Mouse (Mus musculus) left cerebral cortex, postnatal 25 days (tissue): ENCODE measurements around the gene Hoxd10. TPM values are rescaled to one million over a fixed set of nuclear protein-coding genes. Genes with fewer than 3 reads are reported as not detected.

Experiments
- DNase-seq, 2 experiments: peaks; one replicate each; pipeline ENCODE4 v3.0.0; 2022; ENCODE audit warnings: low spot score in 2 of 2, mixed read lengths in 1 of 2
- intact Hi-C: fragments of 180-260 bp; cut with DNase I; formaldehyde crosslinking; loops from one replicate; pipeline ENCODE4 v1.15.1; 2025
- microRNA-seq, 2 experiments: library from miRNA; unstranded; fragments of <30 nt; microRNA quantifications; one replicate each; pipeline ENCODE4 v1.2.0; 2022
- total RNA-seq, 2 experiments: library from RNA; stranded (reverse); gene quantifications; 2 replicates each; pipeline ENCODE4 v1.2.3; 2021

Hoxd10 gene
- total RNA-seq, 2 experiments from 2014 or later: not detected

DNA sequence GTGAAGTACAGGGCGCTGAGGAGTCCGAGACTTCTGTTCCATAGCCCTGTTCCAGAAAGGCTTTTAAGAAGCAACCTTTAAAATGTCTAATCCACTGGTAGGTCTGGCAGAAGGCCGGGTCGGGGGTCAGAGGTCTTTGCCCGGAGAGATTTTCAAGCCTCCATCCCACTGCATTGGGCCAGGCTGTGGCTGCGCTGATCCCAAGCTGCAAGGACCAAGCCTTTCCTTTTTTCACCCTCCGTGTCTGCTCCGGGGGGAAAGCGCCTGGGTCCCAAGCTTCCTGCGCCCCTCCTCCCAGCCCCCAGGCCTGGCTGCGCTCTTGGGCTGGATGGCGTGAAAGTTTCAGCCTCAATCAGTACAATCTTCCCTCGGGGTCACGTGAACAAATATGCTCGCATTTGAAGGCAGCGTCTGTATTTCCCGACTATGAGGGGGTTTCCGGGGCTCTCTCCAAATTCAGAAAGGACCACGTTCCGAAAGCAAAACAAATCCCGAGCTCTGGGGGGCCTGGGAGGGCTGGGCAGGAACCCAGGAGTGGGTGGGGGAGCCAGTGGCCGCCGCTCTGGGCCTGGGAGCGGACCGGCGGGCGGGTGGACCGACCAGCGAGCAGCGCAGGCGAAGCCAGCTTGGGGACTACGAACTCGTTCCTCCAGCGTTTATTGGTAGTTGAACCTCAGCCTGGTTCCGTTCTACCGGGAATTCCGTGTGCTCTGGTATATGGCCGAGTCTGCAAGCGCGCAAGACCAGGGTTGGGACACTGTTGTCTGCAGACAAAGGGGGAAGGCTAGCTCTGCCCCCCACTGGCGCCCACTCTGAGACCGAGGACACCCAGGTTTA is 44.3 kb downstream of the Hoxd10 start:
- intact Hi-C loops: loop anchor here (10.0 kb wide), 1 partner anchor 1461 kb away; the partner anchor contains the start of gene Sp9
- DNase-seq: no peak

- DNase-seq: no peak
- intact Hi-C loops: loop anchor here (10.0 kb wide), 1 partner anchor 1462 kb away; the partner anchor contains the start of gene Sp9
These were observed 45.2 kb downstream of the Hoxd10 start for GRCm38 (mm10) chr2:74736688-74737577.

- intact Hi-C loops: loop anchor here (10.0 kb wide), 1 partner anchor 1463 kb away; the partner anchor contains the start of gene Sp9
- DNase-seq: no peak
These were observed 45.9 kb downstream of the Hoxd10 start for GRCm38 (mm10) chr2:74737578-74738070.

GRCm38 (mm10) chr2:74738623-74739475 is 47.1 kb downstream of the Hoxd10 start:
- intact Hi-C loops: loop anchor here (10.0 kb wide), 1 partner anchor 1464 kb away; the partner anchor contains the start of gene Sp9

GRCm38 (mm10) chr2:74739476-74739800 is 47.7 kb downstream of the Hoxd10 start:
- DNase-seq: no peak
- intact Hi-C loops: loop anchor here (10.0 kb wide), 1 partner anchor 1465 kb away; the partner anchor contains the start of gene Sp9

More at GRCm38 (mm10) chr2:74738623-74739475, 47.1 kb downstream of the Hoxd10 start:
- DNase-seq: no peak

DNA sequence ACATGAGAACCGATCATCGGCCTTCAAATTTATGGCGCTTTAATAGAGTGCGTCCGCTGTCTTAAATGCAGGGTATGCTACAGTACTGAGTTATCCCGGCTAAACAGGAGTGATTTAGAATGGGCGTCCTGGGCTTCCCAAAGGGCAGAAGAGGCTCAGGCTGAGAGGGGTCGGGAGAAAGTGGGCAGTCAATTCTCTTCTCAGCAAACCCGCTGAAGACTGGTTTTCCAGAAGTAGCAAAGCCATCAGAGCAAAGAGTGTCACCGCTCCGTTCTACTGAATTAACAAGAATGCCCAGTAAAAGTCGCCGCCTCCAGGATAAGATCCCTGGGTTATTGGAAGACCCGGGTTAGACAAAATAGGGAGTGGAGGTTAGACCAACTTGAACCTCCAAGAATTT is 48.1 kb downstream of the Hoxd10 start:
- intact Hi-C loops: loop anchor here (10.0 kb wide), 2 partner anchors 685 to 1465 kb away; partner anchors contain the start of gene Sp9

DNA sequence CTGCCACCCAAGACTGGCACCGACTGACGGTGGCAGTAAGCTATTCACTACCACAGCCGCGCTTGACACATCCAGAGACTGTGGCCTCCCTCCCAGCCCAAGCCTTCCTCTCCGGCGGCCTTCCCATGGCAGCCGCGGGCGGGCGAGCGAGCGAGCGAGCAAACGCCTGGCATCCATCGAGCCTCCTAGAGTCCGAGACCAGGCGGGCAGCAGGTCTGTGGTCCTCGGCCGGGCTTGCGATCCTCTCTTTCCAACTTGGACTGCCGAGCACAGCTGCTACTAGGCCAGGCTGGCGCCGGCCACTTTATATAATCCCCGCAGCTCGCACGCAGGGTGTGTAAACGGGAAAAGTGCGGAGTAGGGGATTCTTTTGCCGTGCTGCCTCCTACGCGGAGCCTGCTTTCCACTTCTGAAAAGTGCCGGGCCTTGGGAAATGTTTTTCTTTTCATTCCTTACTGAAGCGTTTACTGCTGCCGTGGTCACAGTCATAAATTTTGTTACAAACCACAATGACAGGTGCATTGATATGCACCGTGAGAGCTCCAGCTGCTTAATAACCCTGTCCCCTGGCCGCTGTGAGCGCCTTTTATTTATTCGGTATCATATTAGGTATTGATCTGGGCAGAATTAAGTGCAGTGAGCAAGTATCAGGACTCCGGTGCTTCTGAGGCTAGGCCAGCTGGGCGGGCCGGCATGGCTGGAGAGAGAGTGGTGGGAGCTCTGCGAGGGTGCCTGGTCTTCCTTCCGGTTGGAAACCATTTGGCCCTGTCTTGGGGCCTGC is 48.8 kb downstream of the Hoxd10 start:
- DNase-seq: no peak
- intact Hi-C loops: loop anchor here (10.0 kb wide), 1 partner anchor 684 kb away; no protein-coding TSS in a partner anchor

More for the DNA sequence above, 48.1 kb downstream of the Hoxd10 start:
- DNase-seq: no peak

- DNase-seq: no peak
- intact Hi-C loops: loop anchor here (10.0 kb wide), 1 partner anchor 683 kb away; no protein-coding TSS in a partner anchor
These were observed 49.7 kb downstream of the Hoxd10 start for GRCm38 (mm10) chr2:74741252-74741978.

DNA sequence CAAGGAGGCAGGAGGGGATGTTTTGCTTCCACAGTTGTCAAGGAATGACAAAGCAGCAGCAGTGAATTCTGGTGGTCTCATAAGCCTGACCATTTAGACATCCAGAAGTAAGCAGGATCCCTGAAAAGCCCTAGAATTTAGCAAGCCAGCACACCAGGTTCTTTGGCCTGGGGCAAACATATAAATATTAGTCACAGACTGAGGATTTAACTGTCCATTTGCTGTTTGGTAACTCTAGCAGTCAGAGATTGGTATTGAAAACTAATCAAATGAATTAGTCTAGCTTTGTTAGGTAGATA is 50.2 kb downstream of the Hoxd10 start:
- intact Hi-C loops: loop anchor here (10.0 kb wide), 1 partner anchor 683 kb away; no protein-coding TSS in a partner anchor
- no peak for DNase-seq

Small RNAs within 50 kb of the gene (microRNA-seq; reads per million reads assigned to microRNA genes)
- 0 reads per million in 2 experiments for gene Gm44463
- 15.1 to 35.2 reads per million in 2 experiments for gene Mir10b

Other genes with a start within 250 kb of the Hoxd10 start
- 10 to 100 TPM; 69.7 to 77.6 TPM for gene Lnpk, start 112.5 kb upstream of the Hoxd10 start, total RNA-seq
- not detected for gene Evx2, start 32.4 kb upstream of the Hoxd10 start, total RNA-seq
- gene Hoxd13, start 23.6 kb upstream of the Hoxd10 start, total RNA-seq: not detected
- gene Hoxd12, start 16.9 kb upstream of the Hoxd10 start, total RNA-seq: not detected
- not detected for gene Hoxd11, start 12.4 kb upstream of the Hoxd10 start, total RNA-seq
- not detected for gene Hoxd9, start 5.8 kb downstream of the Hoxd10 start, total RNA-seq
- under 1 TPM in 1 of 2 experiments, not detected in 1; 0.14 TPM for gene Hoxd8, start 12.7 kb downstream of the Hoxd10 start, total RNA-seq
- not detected for gene Hoxd3, start 20.0 kb downstream of the Hoxd10 start, total RNA-seq
- gene Hoxd4, start 20.0 kb downstream of the Hoxd10 start, total RNA-seq: not detected
- gene Gm28230, start 34.8 kb downstream of the Hoxd10 start, total RNA-seq: not detected
- under 1 TPM in 1 of 2 experiments, not detected in 1; 0.37 TPM for gene Hoxd1, start 71.1 kb downstream of the Hoxd10 start, total RNA-seq
- gene Mtx2, start 133.9 kb downstream of the Hoxd10 start, total RNA-seq: 10 to 100 TPM; 43.5 to 49.0 TPM